In genomic region chr19:10017637-10018526, GRCm38 (mm10) we compare ENCODE assay signal across 8 mouse cellular contexts. TPM values are rescaled to one million over a fixed set of nuclear protein-coding genes. Genes with fewer than 3 reads are reported as not detected.
DNase-seq lines count a peak whose midpoint lies in the region; ATAC-seq and TF ChIP-seq lines count a peak whose summit lies in the region.

No protein-coding gene starts in this region.

- no peak for TF ChIP-seq CTCF in cerebellum, adult 2 months (IDR thresholded peaks at IDR 0.05; ENCODE audit: borderline replicate concordance, insufficient read depth, low read depth, low read length)
- no peak for TF ChIP-seq CTCF in olfactory bulb, adult 2 months (IDR thresholded peaks at IDR 0.05; ENCODE audit: insufficient read depth, low read depth, low read length)
- no peak for TF ChIP-seq CTCF in thymus, adult 2 months (IDR thresholded peaks at IDR 0.05; ENCODE audit: borderline replicate concordance, control insufficient read depth, extremely low read depth, insufficient read depth, low read length, poor library complexity)

- no peak overlapping the region for H3K27ac ChIP-seq in ES-E14 (ENCODE audit: insufficient read depth, low read depth, low read length, poor library complexity, severe bottlenecking)
- no peak overlapping the region for H3K27ac ChIP-seq in cerebellum, adult 2 months (ENCODE audit: insufficient read depth, low read length)
- peak overlapping the region; percentile 74 for H3K27ac ChIP-seq in lung, embryonic 16.5 days (ENCODE audit: low read length)
- no peak overlapping the region for H3K27ac ChIP-seq in olfactory bulb, adult 2 months (ENCODE audit: insufficient read depth, low read depth, low read length)
- H3K27ac ChIP-seq in thymus, adult 2 months (ENCODE audit: control insufficient read depth, insufficient read depth, low read length), result no peak overlapping the region

- peak overlapping the region; percentile 64 to 71 for H3K4me3 ChIP-seq in ES-E14 (ENCODE audit: insufficient read depth in 1 of 2, low read depth in 1 of 2, low read length in 2 of 2, poor library complexity in 1 of 2, severe bottlenecking in 1 of 2)
- H3K4me3 ChIP-seq in cerebellum, adult 2 months (replicated peaks; ENCODE audit: insufficient read depth, low read depth, low read length), result peak overlapping the region; percentile 73
- H3K4me3 ChIP-seq in lung, embryonic 16.5 days (ENCODE audit: low read length), result peak overlapping the region; percentile 57
- H3K4me3 ChIP-seq in olfactory bulb, adult 2 months (ENCODE audit: insufficient read depth, low read depth, low read length), result peak overlapping the region; percentile 43
- H3K4me3 ChIP-seq in thymus, adult 2 months (ENCODE audit: control insufficient read depth, insufficient read depth, low read length), result peak overlapping the region; percentile 25

- in situ Hi-C loops in ES-E14 (cut with MboI; ENCODE audit: low sequenced_read_pairs in 2 of 2, unreplicated experiment in 2 of 2), result no loop called here

- no peaks in the 10 kb centered on the region for H3K9me3 ChIP-seq in ES-E14 (ENCODE audit: control insufficient read depth, insufficient read depth, low read depth, low read length)
- H3K9me3 ChIP-seq in lung, embryonic 16.5 days (ENCODE audit: control insufficient read depth, low read length), result no peaks in the 10 kb centered on the region

- H3K9ac ChIP-seq in ES-E14 (ENCODE audit: insufficient read depth, low read depth, low read length, poor library complexity, severe bottlenecking), result peak overlapping the region; percentile 50
- peak overlapping the region; percentile 85 for H3K9ac ChIP-seq in lung, embryonic 16.5 days (ENCODE audit: low read length)

- ATAC-seq in lung, embryonic 16.5 days (ENCODE audit: low read depth), result peak; percentile 97

- H3K4me2 ChIP-seq in lung, embryonic 16.5 days (ENCODE audit: low read depth, low read length), result peak overlapping the region; percentile 89

- H3K36me3 ChIP-seq in ES-E14 (ENCODE audit: control insufficient read depth, insufficient read depth, low read length, poor library complexity, severe bottlenecking), result no peaks in the 10 kb centered on the region
- no peaks in the 10 kb centered on the region for H3K36me3 ChIP-seq in lung, embryonic 16.5 days (ENCODE audit: control insufficient read depth, insufficient read depth, low read length)
- H3K36me3 ChIP-seq in thymus, adult 2 months (ENCODE audit: control insufficient read depth, insufficient read depth, low read length), result no peaks in the 10 kb centered on the region

- WGBS in cerebellum, adult 2 months, result 7% methylated on average over 44 of the region's 44 CpGs
- WGBS in lung, embryonic 16.5 days, result 7% methylated on average over 43 of the region's 44 CpGs
- 9% methylated on average over 44 of the region's 44 CpGs for WGBS in olfactory bulb, adult 2 months
- WGBS in thymus, adult 2 months, result 17% methylated on average over 44 of the region's 44 CpGs

- H3K4me1 ChIP-seq in ES-E14 (ENCODE audit: control insufficient read depth in 2 of 2, insufficient read depth in 2 of 2, low read length in 2 of 2, poor library complexity in 1 of 2), result peaks cover 5 to 22% of the 10 kb centered on the region in 2 experiments; a peak in 3 of 4 replicates
- H3K4me1 ChIP-seq in cerebellum, adult 2 months (ENCODE audit: control insufficient read depth, insufficient read depth, low read length), result peaks cover 10% of the 10 kb centered on the region
- peaks cover 42% of the 10 kb centered on the region for H3K4me1 ChIP-seq in lung, embryonic 16.5 days (replicated peaks; ENCODE audit: control insufficient read depth, insufficient read depth, low read length)
- peaks cover 9% of the 10 kb centered on the region for H3K4me1 ChIP-seq in olfactory bulb, adult 2 months (ENCODE audit: control insufficient read depth, insufficient read depth, low read length)
- peaks cover 12% of the 10 kb centered on the region for H3K4me1 ChIP-seq in thymus, adult 2 months (replicated peaks; ENCODE audit: control insufficient read depth, insufficient read depth, low read length)

- TF ChIP-seq POLR2A in cerebellum, adult 2 months (IDR thresholded peaks at IDR 0.05; ENCODE audit: borderline replicate concordance, insufficient read depth, low read length), result no peak
- no peak for TF ChIP-seq POLR2A in olfactory bulb, adult 2 months (IDR thresholded peaks at IDR 0.05; ENCODE audit: insufficient read depth, low read depth, low read length)
- TF ChIP-seq POLR2A in thymus, adult 2 months (IDR thresholded peaks at IDR 0.05; ENCODE audit: control insufficient read depth, extremely low read depth, insufficient read depth, low read length, poor library complexity), result peak; percentile 32; the same call in 1 of the 2 replicates

- DNase-seq in ES-E14 (ENCODE audit: low read depth, low spot score), result no peak
- peak; percentile 79 to 81 for DNase-seq in cerebellum, adult 2 months
- peak; percentile 76 for DNase-seq in forelimb bud, embryonic 11.5 days (ENCODE audit: low read depth, low spot score)
- DNase-seq in heart, postnatal 4 days, result peak; percentile 95
- DNase-seq in layer of hippocampus, adult 9-11 months, result peak; percentile 91
- DNase-seq in thymus, adult 2 months, result peak; percentile 57

- no peaks in the 10 kb centered on the region for H3K27me3 ChIP-seq in cerebellum, adult 2 months (ENCODE audit: control insufficient read depth, insufficient read depth, low read length)
- H3K27me3 ChIP-seq in lung, embryonic 16.5 days (ENCODE audit: control insufficient read depth, insufficient read depth, low read depth, low read length), result no peaks in the 10 kb centered on the region
- H3K27me3 ChIP-seq in thymus, adult 2 months (ENCODE audit: control insufficient read depth, insufficient read depth, low read length), result no peaks in the 10 kb centered on the region

TF ChIP-seq in ES-E14, 5 proteins besides CTCF, POLR2A, EP300 and RAD21:
- TF ChIP-seq ZNF384 (IDR thresholded peaks at IDR 0.05; ENCODE audit: low read depth, low read length) (no peak), MAFK (IDR thresholded peaks at IDR 0.05; ENCODE audit: insufficient read depth, low read depth, low read length) (no peak), CHD2 (IDR thresholded peaks at IDR 0.05; ENCODE audit: low read depth, low read length) (no peak), HCFC1 (IDR thresholded peaks at IDR 0.05; ENCODE audit: borderline replicate concordance, insufficient read depth, low read length) (no peak), ZC3H11A (IDR thresholded peaks at IDR 0.05; ENCODE audit: borderline replicate concordance, low read depth, low read length) (no peak)

RNA-seq across cellular contexts. Expression of gene Rab3il1, which starts 16.4 kb away (rescaled TPM):
- total RNA-seq in ES-E14 (2012; rRNA removed), result 3.8 and 4.0 TPM in 2 replicates
- 9.5 and 9.7 TPM in 2 replicates for polyA plus RNA-seq in cerebellum, adult 2 months (2012; rRNA removed)
- total RNA-seq in heart, postnatal 4 days (2021), result 10 to 100 TPM; 12.2 to 12.5 TPM
- 30.3 and 33.0 TPM in 2 replicates for polyA plus RNA-seq in lung, embryonic 16.5 days (2015; fragmentation: Nextera tagmentation; extraction: Ambion mirVana)
- not detected in 2 replicates for polyA plus RNA-seq in olfactory bulb, adult 2 months (2012; ENCODE audit: insufficient read depth, insufficient read length, low replicate concordance, missing spikeins)
- 12.8 and 15.7 TPM in 2 replicates for polyA plus RNA-seq in thymus, adult 2 months (2012; rRNA removed)

RNA-seq across cellular contexts. Expression of gene Best1, which starts 16.4 kb away (rescaled TPM):
- 0.62 and 0.95 TPM in 2 replicates for total RNA-seq in ES-E14 (2012; rRNA removed)
- 0.77 and 1.1 TPM in 2 replicates for polyA plus RNA-seq in cerebellum, adult 2 months (2012; rRNA removed)
- not detected for total RNA-seq in heart, postnatal 4 days (2021)
- polyA plus RNA-seq in lung, embryonic 16.5 days (2015; fragmentation: Nextera tagmentation; extraction: Ambion mirVana), result 1.1 and 1.4 TPM in 2 replicates
- not detected in 2 replicates for polyA plus RNA-seq in olfactory bulb, adult 2 months (2012; ENCODE audit: insufficient read depth, insufficient read length, low replicate concordance, missing spikeins)
- 0.31 and 0.33 TPM in 2 replicates for polyA plus RNA-seq in thymus, adult 2 months (2012; rRNA removed)

RNA-seq across cellular contexts. Expression of gene Fads3, which starts 23.5 kb away (rescaled TPM):
- 4.0 and 7.2 TPM in 2 replicates for total RNA-seq in ES-E14 (2012; rRNA removed)
- polyA plus RNA-seq in cerebellum, adult 2 months (2012; rRNA removed), result 30.9 and 35.5 TPM in 2 replicates
- total RNA-seq in heart, postnatal 4 days (2021), result 10 to 100 TPM; 55.6 to 55.7 TPM
- 72.0 and 76.0 TPM in 2 replicates for polyA plus RNA-seq in lung, embryonic 16.5 days (2015; fragmentation: Nextera tagmentation; extraction: Ambion mirVana)
- not detected in 2 replicates for polyA plus RNA-seq in olfactory bulb, adult 2 months (2012; ENCODE audit: insufficient read depth, insufficient read length, low replicate concordance, missing spikeins)
- polyA plus RNA-seq in thymus, adult 2 months (2012; rRNA removed), result 13.6 and 19.9 TPM in 2 replicates

RNA-seq across cellular contexts. Expression of gene Fth1, which starts 37.5 kb away (rescaled TPM):
- 413 and 478 TPM in 2 replicates for total RNA-seq in ES-E14 (2012; rRNA removed)
- polyA plus RNA-seq in cerebellum, adult 2 months (2012; rRNA removed), result 4,588 and 5,845 TPM in 2 replicates
- 1,000 to 10,000 TPM; 1,376 to 1,487 TPM for total RNA-seq in heart, postnatal 4 days (2021)
- 1,957 and 1,991 TPM in 2 replicates for polyA plus RNA-seq in lung, embryonic 16.5 days (2015; fragmentation: Nextera tagmentation; extraction: Ambion mirVana)
- polyA plus RNA-seq in olfactory bulb, adult 2 months (2012; ENCODE audit: insufficient read depth, insufficient read length, low replicate concordance, missing spikeins), result 1,416 TPM in 1 of 2 replicates, not detected in the other
- polyA plus RNA-seq in thymus, adult 2 months (2012; rRNA removed), result 2,238 and 2,885 TPM in 2 replicates

Comparison
In these comparisons a context has a peak if more than half of its experiments do, and no peak if none do; other contexts are left out.
1. RNA of gene Rab3il1, which starts 16.4 kb away (polyA plus RNA-seq): 30.3 to 33.0 TPM in lung, embryonic 16.5 days, 12.8 to 15.7 TPM in thymus, adult 2 months and 9.5 to 9.7 TPM in cerebellum, adult 2 months; not detected in olfactory bulb, adult 2 months; every median in the first group is over 10 times any median in the second.
2. RNA of gene Fads3, which starts 23.5 kb away (polyA plus RNA-seq): 72.0 to 76.0 TPM in lung, embryonic 16.5 days, 30.9 to 35.5 TPM in cerebellum, adult 2 months and 13.6 to 19.9 TPM in thymus, adult 2 months; not detected in olfactory bulb, adult 2 months; every median in the first group is over 10 times any median in the second.
3. Peak in every context shown above with its lines, with median percentiles within 50 percentile points of each other: H3K4me3 ChIP-seq.